Mouse (Mus musculus) G1E (cell line): ENCODE measurements around the gene Rest.

Experiments
- CTCF ChIP-seq: IDR thresholded peaks from 2 replicates; pipeline ENCODE4 v1.5.1; 2012; ENCODE audit warnings: low read depth, low read length, inconsistent platforms, mixed read lengths
- GATA1 ChIP-seq: IDR thresholded peaks from 2 replicates; pipeline ENCODE4 v1.6.1; 2012; ENCODE audit warnings: borderline replicate concordance, low read length, inconsistent platforms, mixed read lengths
- GATA2 ChIP-seq: IDR thresholded peaks from 2 replicates; pipeline ENCODE4 v1.6.1; 2012; ENCODE audit warnings: low read depth, low read length, inconsistent platforms, borderline replicate concordance
- POLR2AphosphoS5 ChIP-seq: IDR thresholded peaks from 2 replicates; pipeline ENCODE4 v1.6.1; 2012; ENCODE audit warnings: low read depth, low read length, inconsistent platforms; ENCODE audit not compliant: insufficient replicate concordance
- TAL1 ChIP-seq: conservative IDR thresholded peaks from 2 replicates; pipeline ENCODE4 v1.6.1; 2012; ENCODE audit warnings: low read depth, low read length, inconsistent platforms, mixed read lengths

DNA sequence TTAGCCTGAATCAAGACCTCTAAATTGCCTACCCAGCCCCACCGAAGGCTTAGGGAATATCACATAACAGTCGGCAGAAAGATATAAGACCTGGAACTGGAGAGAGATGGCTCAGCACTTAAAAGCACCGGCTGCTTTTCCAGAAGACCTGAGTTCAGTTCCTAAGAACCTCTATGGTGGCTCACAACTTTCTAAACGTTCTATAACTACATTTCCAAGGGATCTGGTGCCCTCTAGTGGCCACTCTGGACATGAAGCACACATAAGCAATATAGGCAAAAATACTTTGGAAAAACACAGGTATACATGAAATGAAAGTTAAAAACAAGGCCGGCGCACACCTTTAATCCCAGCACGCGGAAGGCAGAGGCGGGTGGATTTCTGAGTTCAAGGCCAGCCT is 48.1 kb upstream of the Rest start:
- TF ChIP-seq POLR2AphosphoS5, result no peak
- TF ChIP-seq GATA1, result no peak
- peak; percentile 55 for TF ChIP-seq CTCF
- TF ChIP-seq TAL1, result no peak
- TF ChIP-seq GATA2, result no peak
